23 mouse cellular contexts compared by ENCODE assay signal in genomic region chr7:118375341-118375740, GRCm38 (mm10).
A peak's percentile ranks its signal among the peaks of the same experiment; 100 is the strongest.
DNase-seq lines count a peak whose midpoint lies in the region; ATAC-seq lines count a peak whose summit lies in the region.
"Had no signal": no experiment of that assay in that cellular context is flagged by ENCODE, and none has a peak within 500 bp of the region (broad histone marks: within the 10 kb centered on the region; RNA-seq: fewer than 3 reads in every experiment).

No protein-coding gene starts in this region.

- intact Hi-C loops in left cerebral cortex, postnatal 14 days (cut with DNase I) = no loop called here

- WGBS in heart, embryonic 16.5 days = 56% methylated on average over 3 of the region's 3 CpGs

- H3K36me3 ChIP-seq in heart, embryonic 16.5 days (ENCODE audit: control insufficient read depth, insufficient read depth) = no peaks in the 10 kb centered on the region
- H3K36me3 ChIP-seq: embryonic facial prominence, embryonic 15.5 days; hindbrain, embryonic 12.5 days; limb, embryonic 15.5 days; midbrain, embryonic 12.5 days; neural tube, embryonic 15.5 days had no signal

- no peak overlapping the region for H3K4me2 ChIP-seq in heart, embryonic 16.5 days (ENCODE audit: low read depth, low read length)
- H3K4me2 ChIP-seq: embryonic facial prominence, embryonic 15.5 days; hindbrain, embryonic 12.5 days; limb, embryonic 15.5 days; lung, embryonic 14.5 days; midbrain, embryonic 12.5 days; neural tube, embryonic 15.5 days had no signal

- ATAC-seq in heart, embryonic 16.5 days (replicated peaks; ENCODE audit: extremely low read depth, insufficient read depth, low FRiP score) = peak; percentile 89
- ATAC-seq: activated CD4-positive, CD25-positive, alpha-beta regulatory T cell, adult 4 months; forebrain, postnatal 0 days; intestine, postnatal 0 days had no signal

- H3K27me3 ChIP-seq in heart, embryonic 16.5 days (ENCODE audit: control insufficient read depth, insufficient read depth, low read length) = no peaks in the 10 kb centered on the region
- H3K27me3 ChIP-seq: embryonic facial prominence, embryonic 15.5 days; hindbrain, embryonic 12.5 days; limb, embryonic 15.5 days; midbrain, embryonic 12.5 days; neural tube, embryonic 15.5 days had no signal

- H3K9me3 ChIP-seq in heart, embryonic 16.5 days (replicated peaks; ENCODE audit: control insufficient read depth, low read length) = no peaks in the 10 kb centered on the region; the same call in 1 of the 2 replicates
- H3K9me3 ChIP-seq: embryonic facial prominence, embryonic 15.5 days; hindbrain, embryonic 12.5 days; limb, embryonic 15.5 days; midbrain, embryonic 12.5 days; neural tube, embryonic 15.5 days had no signal

- 0 out of 2 replicates have a peak, but pooled peaks cover 3% of the 10 kb centered on the region for H3K4me1 ChIP-seq in heart, embryonic 16.5 days (ENCODE audit: control insufficient read depth, insufficient read depth, low read length)
- H3K4me1 ChIP-seq: embryonic facial prominence, embryonic 15.5 days; hindbrain, embryonic 12.5 days; limb, embryonic 15.5 days; midbrain, embryonic 12.5 days; neural tube, embryonic 15.5 days had no signal

- no peak overlapping the region for H3K4me3 ChIP-seq in heart, embryonic 16.5 days (ENCODE audit: low read length)
- H3K4me3 ChIP-seq: embryonic facial prominence, embryonic 15.5 days; hindbrain, embryonic 12.5 days; limb, embryonic 15.5 days; midbrain, embryonic 12.5 days; neural tube, embryonic 15.5 days had no signal

- H3K9ac ChIP-seq in heart, embryonic 16.5 days (ENCODE audit: low read length) = no peak overlapping the region
- H3K9ac ChIP-seq: embryonic facial prominence, embryonic 15.5 days; forebrain, postnatal 0 days; hindbrain, embryonic 12.5 days; limb, embryonic 15.5 days; liver, embryonic 14.5 days; lung, embryonic 14.5 days; midbrain, embryonic 12.5 days; neural tube, embryonic 15.5 days had no signal

- H3K27ac ChIP-seq in heart, embryonic 16.5 days (ENCODE audit: low read length) = no peak overlapping the region
- H3K27ac ChIP-seq: embryonic facial prominence, embryonic 15.5 days; hindbrain, embryonic 12.5 days; limb, embryonic 15.5 days; liver, embryonic 14.5 days; midbrain, embryonic 12.5 days; neural tube, embryonic 15.5 days had no signal

- peak; percentile 46 to 50 for DNase-seq in left cerebral cortex, postnatal 14 days (ENCODE audit: low spot score in 2 of 2)
- DNase-seq in left cerebral cortex, adult 11 months (ENCODE audit: low spot score) = no peak
- peak; percentile 79 to 81 for DNase-seq in heart, adult 9 months (ENCODE audit: low spot score in 2 of 2)
- DNase-seq in heart, postnatal 4 days = peak; percentile 82
- DNase-seq in kidney, postnatal 10 days = no peak
- no peak for DNase-seq in cerebellum, postnatal 36 days
- DNase-seq: adrenal gland, postnatal 10 days; cerebellum, adult 8-10 months; forebrain, postnatal 0 days; kidney, postnatal 36 days; layer of hippocampus, postnatal 36 days; lung, embryonic 14.5 days; right cerebral cortex, postnatal 25 days; thymus, postnatal 25 days had no signal

Comparison
In these comparisons a context has a peak if more than half of its experiments do, and no peak if none do; other contexts are left out.
1. DNase-seq: peak in left cerebral cortex, postnatal 14 days (2 of 2), heart, adult 9 months (2 of 2) and heart, postnatal 4 days (single experiment); none in left cerebral cortex, adult 11 months (single experiment), kidney, postnatal 10 days (single experiment) and cerebellum, postnatal 36 days (0 of 2).